Mouse (Mus musculus): ENCODE results near the gene Cstf3.

Gene Cstf3

DNA sequence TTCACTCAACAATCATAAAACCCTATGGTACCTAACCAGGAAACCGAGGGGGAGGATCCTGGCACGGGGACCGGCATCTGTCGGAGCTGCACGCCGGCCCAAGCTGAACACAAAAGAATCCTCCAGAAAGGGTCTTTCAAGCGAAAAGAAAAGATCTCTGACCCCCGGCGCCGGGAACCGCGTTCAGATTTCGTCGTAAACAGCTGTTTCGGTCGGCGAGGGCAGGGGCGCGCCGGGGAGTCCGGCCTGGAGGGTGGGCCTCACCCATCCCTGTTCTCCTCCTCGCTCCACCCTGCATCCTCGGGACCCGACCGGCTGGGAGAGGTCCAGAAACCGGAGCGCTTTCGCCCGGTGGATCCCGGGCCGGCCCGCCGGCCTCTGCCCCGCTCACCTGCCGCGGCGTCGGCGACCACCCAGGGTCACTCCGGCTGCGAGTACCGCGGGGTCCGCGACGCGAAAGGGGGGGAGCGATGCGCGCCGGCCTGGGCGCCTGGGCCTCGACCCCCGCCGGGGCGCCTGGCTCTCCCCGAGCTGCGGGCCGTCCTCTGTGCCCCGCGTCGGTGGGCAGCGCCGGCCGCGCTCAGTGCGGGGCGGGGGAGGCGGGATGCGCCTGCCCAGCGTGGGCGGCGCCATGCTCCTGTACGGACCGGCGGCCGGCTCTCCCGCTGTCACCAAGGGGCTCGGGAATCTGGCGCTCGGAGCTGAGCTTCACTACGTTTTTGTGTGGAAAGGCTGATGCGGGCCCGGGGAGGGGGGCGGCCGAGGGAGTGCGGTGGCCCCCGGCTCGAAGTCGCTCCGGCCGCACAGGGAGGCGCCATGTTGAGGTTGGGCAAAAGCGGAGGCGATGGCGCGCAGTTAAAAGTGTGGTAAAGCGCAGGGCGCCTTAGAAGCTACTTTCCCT, 121.5 kb downstream of the Cstf3 start, which contains the start of gene Tcp11l1:
TSS of gene Tcp11l1 (minus strand) at position 585 of the 901 bp plus-strand sequence.
- peak; percentile 55 to 79 for DNase-seq

DNA sequence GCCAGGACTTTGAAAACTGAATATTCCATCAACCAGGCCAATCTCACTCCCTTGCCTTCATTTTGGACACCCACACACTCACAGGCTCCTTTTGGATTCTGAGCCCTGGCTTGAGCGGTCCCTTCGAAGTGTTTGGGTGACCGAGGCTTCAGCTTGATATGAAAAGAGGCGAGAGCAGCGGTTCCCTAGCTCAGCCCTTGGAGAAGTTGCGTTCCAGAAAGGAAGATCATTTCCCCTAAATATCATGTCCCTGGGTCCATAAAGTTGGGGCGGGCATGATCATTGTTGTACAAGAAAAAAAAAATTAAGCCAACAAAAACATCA, 122.1 kb downstream of the Cstf3 start:
- DNase-seq = no peak

DNA sequence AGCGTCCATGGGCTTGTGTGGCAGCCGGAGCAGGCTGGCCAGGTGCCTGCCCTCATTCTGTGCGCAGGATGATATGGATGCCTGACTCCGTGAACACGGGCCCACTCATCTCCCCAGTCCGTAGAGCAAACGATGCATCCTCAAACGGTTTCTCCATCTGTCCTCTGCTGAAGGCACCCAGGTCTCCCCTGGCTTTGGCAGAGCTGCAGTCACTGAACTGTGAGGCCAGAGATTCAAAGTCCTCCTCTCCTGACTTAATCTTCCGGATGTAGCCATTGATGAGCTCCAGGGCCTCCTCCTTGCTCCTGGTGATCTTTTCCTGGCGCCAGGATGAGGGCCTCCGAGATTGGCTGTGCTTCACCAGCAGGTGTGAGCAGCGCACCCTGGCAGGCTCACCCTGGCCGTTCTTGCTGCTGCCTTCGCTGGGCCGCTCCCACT, 124.0 kb downstream of the Cstf3 start:
- DNase-seq = peak; percentile 46 to 62

Measured in kidney, postnatal 36 days (tissue).